Mouse (Mus musculus): ENCODE results near the gene Hist1h2af.

GRCm38 (mm10) chr13:23518295-23518603, 15.5 kb upstream of the Hist1h2af start:
- no peak for TF ChIP-seq CTCF (IDR thresholded peaks at IDR 0.05; ENCODE audit: low read depth, low read length)
- no peak for TF ChIP-seq POLR2A (IDR thresholded peaks at IDR 0.05; ENCODE audit: borderline replicate concordance, low read depth, low read length)
